Mouse (Mus musculus): ENCODE measurements around the gene Hnrnpu. TPM values are rescaled to one million over a fixed set of nuclear protein-coding genes. Genes with fewer than 3 reads are reported as not detected.
"Not testable (repeated sequence)": the region's sequence is repeated elsewhere in the genome, so short reads cannot be mapped to it uniquely, and the experiment has no call there.

Hnrnpu gene
- polyA plus RNA-seq, 1 experiment = 32.3 TPM

GRCm38 (mm10) chr1:178303425-178303824, 34.2 kb downstream of the Hnrnpu start:
- Histone ChIP-seq H3K4me3 (replicated peaks) (no peak overlapping the region), H3K36me3 (ENCODE audit: control insufficient read depth) (no peaks in the 10 kb centered on the region), H3K4me1 (ENCODE audit: control insufficient read depth) (no peaks in the 10 kb centered on the region), H3K27me3 (ENCODE audit: control insufficient read depth) (no peaks in the 10 kb centered on the region), H3K9me3 (ENCODE audit: control insufficient read depth, low read length) (no peaks in the 10 kb centered on the region; the same call in 1 of the 2 replicates)
- no peak for TF ChIP-seq TAL1 (IDR thresholded peaks at IDR 0.05; ENCODE audit: low read length)
- no peak for TF ChIP-seq GATA1 (IDR thresholded peaks at IDR 0.05; ENCODE audit: low read length)

DNA sequence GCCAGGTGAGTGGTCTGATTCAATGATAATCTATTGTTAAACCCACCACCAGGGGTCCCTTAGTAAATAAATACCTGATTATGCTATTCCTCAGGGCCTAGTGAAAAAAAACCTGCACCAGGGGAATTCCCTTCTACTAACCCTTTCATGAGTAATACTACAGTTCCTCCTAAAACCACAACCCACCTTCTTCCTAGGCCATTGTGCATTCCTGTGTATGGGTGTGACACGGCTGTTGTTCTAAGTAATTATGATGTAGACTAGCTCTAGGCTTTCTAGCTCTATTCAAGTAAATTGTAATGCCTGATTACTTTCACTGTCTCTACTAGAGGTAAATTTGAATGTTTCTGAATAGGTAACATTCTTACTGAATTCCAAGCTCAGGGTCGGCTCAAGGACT, 36.3 kb downstream of the Hnrnpu start:
- not testable (repeated sequence) for H3K4me1 ChIP-seq (ENCODE audit: control insufficient read depth); H3K4me3 ChIP-seq (replicated peaks); H3K9me3 ChIP-seq (ENCODE audit: control insufficient read depth, low read length); H3K27me3 ChIP-seq (ENCODE audit: control insufficient read depth); H3K36me3 ChIP-seq (ENCODE audit: control insufficient read depth)

- H3K36me3 ChIP-seq (ENCODE audit: control insufficient read depth) = no peaks in the 10 kb centered on the region
- H3K27me3 ChIP-seq (ENCODE audit: control insufficient read depth) = no peaks in the 10 kb centered on the region
- H3K9me3 ChIP-seq (ENCODE audit: control insufficient read depth, low read length) = no peaks in the 10 kb centered on the region; the same call in 1 of the 2 replicates
- TF ChIP-seq TAL1 (IDR thresholded peaks at IDR 0.05; ENCODE audit: low read length) (no peak), GATA1 (IDR thresholded peaks at IDR 0.05; ENCODE audit: low read length) (no peak)
- H3K4me3 ChIP-seq (replicated peaks) = no peak overlapping the region
- peaks cover 7% of the 10 kb centered on the region for H3K4me1 ChIP-seq (ENCODE audit: control insufficient read depth)
Observed at GRCm38 (mm10) chr1:178294051-178294450, 43.5 kb downstream of the Hnrnpu start.

GRCm38 (mm10) chr1:178291716-178292115, 45.9 kb downstream of the Hnrnpu start:
- TF ChIP-seq TAL1 (IDR thresholded peaks at IDR 0.05; ENCODE audit: low read length) = no peak
- TF ChIP-seq GATA1 (IDR thresholded peaks at IDR 0.05; ENCODE audit: low read length) = no peak
- Histone ChIP-seq H3K4me3 (replicated peaks) (no peak overlapping the region), H3K27me3 (ENCODE audit: control insufficient read depth) (no peaks in the 10 kb centered on the region), H3K4me1 (ENCODE audit: control insufficient read depth) (peaks cover 4% of the 10 kb centered on the region), H3K9me3 (ENCODE audit: control insufficient read depth, low read length) (no peaks in the 10 kb centered on the region), H3K36me3 (ENCODE audit: control insufficient read depth) (no peaks in the 10 kb centered on the region)

- Histone ChIP-seq H3K27me3 (ENCODE audit: control insufficient read depth) (no peaks in the 10 kb centered on the region), H3K36me3 (ENCODE audit: control insufficient read depth) (no peaks in the 10 kb centered on the region), H3K4me1 (ENCODE audit: control insufficient read depth) (no peaks in the 10 kb centered on the region), H3K4me3 (replicated peaks) (no peak overlapping the region), H3K9me3 (ENCODE audit: control insufficient read depth, low read length) (no peaks in the 10 kb centered on the region)
- TF ChIP-seq TAL1 (IDR thresholded peaks at IDR 0.05; ENCODE audit: low read length) = no peak
- TF ChIP-seq GATA1 (IDR thresholded peaks at IDR 0.05; ENCODE audit: low read length) = no peak
Observed at GRCm38 (mm10) chr1:178287601-178288176, 49.9 kb downstream of the Hnrnpu start.

GRCm38 (mm10) chr1:178283946-178284720, 53.5 kb downstream of the Hnrnpu start:
- Histone ChIP-seq H3K27me3 (ENCODE audit: control insufficient read depth) (no peaks in the 10 kb centered on the region), H3K9me3 (ENCODE audit: control insufficient read depth, low read length) (no peaks in the 10 kb centered on the region), H3K36me3 (ENCODE audit: control insufficient read depth) (no peaks in the 10 kb centered on the region), H3K4me1 (ENCODE audit: control insufficient read depth) (no peaks in the 10 kb centered on the region), H3K4me3 (replicated peaks) (no peak overlapping the region)
- no peak for TF ChIP-seq TAL1 (IDR thresholded peaks at IDR 0.05; ENCODE audit: low read length)
- no peak for TF ChIP-seq GATA1 (IDR thresholded peaks at IDR 0.05; ENCODE audit: low read length)

- not testable (repeated sequence) for H3K4me3 ChIP-seq (replicated peaks); H3K27me3 ChIP-seq (ENCODE audit: control insufficient read depth); H3K36me3 ChIP-seq (ENCODE audit: control insufficient read depth); H3K9me3 ChIP-seq (ENCODE audit: control insufficient read depth, low read length); H3K4me1 ChIP-seq (ENCODE audit: control insufficient read depth)
Observed at GRCm38 (mm10) chr1:178283314-178283713, 54.3 kb downstream of the Hnrnpu start.

GRCm38 (mm10) chr1:178276054-178276911, 61.3 kb downstream of the Hnrnpu start:
- H3K4me3 ChIP-seq (replicated peaks) = peak overlapping the region; percentile 47
- H3K27me3 ChIP-seq (ENCODE audit: control insufficient read depth) = peaks cover 23% of the 10 kb centered on the region
- no peaks in the 10 kb centered on the region for H3K36me3 ChIP-seq (ENCODE audit: control insufficient read depth)
- TF ChIP-seq GATA1 (IDR thresholded peaks at IDR 0.05; ENCODE audit: low read length) (no peak), TAL1 (IDR thresholded peaks at IDR 0.05; ENCODE audit: low read length) (no peak)
- peaks cover 6% of the 10 kb centered on the region; the same call in 1 of the 2 replicates for H3K9me3 ChIP-seq (ENCODE audit: control insufficient read depth, low read length)
- H3K4me1 ChIP-seq (ENCODE audit: control insufficient read depth) = no peaks in the 10 kb centered on the region; the same call in 1 of the 2 replicates

- Histone ChIP-seq H3K36me3 (ENCODE audit: control insufficient read depth) (no peaks in the 10 kb centered on the region), H3K4me1 (ENCODE audit: control insufficient read depth) (no peaks in the 10 kb centered on the region; the same call in 1 of the 2 replicates), H3K9me3 (ENCODE audit: control insufficient read depth, low read length) (peaks cover 6% of the 10 kb centered on the region; the same call in 1 of the 2 replicates), H3K4me3 (replicated peaks) (peak overlapping the region; percentile 47), H3K27me3 (ENCODE audit: control insufficient read depth) (peaks cover 23% of the 10 kb centered on the region)
- TF ChIP-seq GATA1 (IDR thresholded peaks at IDR 0.05; ENCODE audit: low read length) (no peak), TAL1 (IDR thresholded peaks at IDR 0.05; ENCODE audit: low read length) (no peak)
Observed at GRCm38 (mm10) chr1:178275738-178276053, 61.9 kb downstream of the Hnrnpu start.
